Mouse (Mus musculus) effector memory CD4-positive, alpha-beta T cell, adult 7 months (primary cell): Measurements from ENCODE around the gene Gm10147. TPM values are rescaled to one million over a fixed set of nuclear protein-coding genes. Genes with fewer than 3 reads are reported as not detected.

Experiments
- polyA plus RNA-seq: library from polyadenylated mRNA; unstranded; fragments of 100-300 nt; shearing (Covaris generic); gene quantifications from one replicate; pipeline ENCODE4 v1.2.1, GENCODE M21; 2017

Gene Gm10147
- polyA plus RNA-seq = not detected

DNA sequence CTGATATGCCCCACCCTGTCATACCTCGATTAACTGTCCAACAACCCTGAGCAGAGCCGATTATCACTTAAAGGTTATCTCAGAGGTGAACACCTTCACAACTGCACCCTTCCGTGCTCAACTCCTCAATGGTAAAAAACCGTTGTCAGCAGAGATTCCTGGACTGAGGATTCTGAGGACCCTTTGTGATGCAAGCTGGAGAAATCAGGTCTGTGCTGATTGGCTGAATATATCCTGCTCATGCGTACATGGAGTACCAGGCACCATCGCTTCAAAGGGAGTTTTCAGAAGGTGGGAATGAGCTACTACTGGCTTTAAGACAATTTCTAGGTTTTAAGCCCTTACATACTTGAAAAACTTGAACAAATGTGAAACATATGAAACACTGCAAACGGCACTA, at the start of gene Gm10147:
Gene Gm10147, minus strand, starts transcription at position 101 of the 400 bp plus-strand sequence.

